Mouse (Mus musculus): Measurements from ENCODE around the gene Tmem178b.

- TF ChIP-seq TAL1 (IDR thresholded peaks at IDR 0.05; ENCODE audit: low read length) (no peak), GATA1 (IDR thresholded peaks at IDR 0.05; ENCODE audit: low read length) (no peak)
These were observed 117.7 kb downstream of the Tmem178b start for GRCm38 (mm10) chr6:39990772-39991171.
